Mouse (Mus musculus) B cell, adult (primary cell): ENCODE results near the gene Hist1h4h. TPM values are rescaled to one million over a fixed set of nuclear protein-coding genes. Genes with fewer than 3 reads are reported as not detected.

Source experiments
- total RNA-seq: library from RNA; stranded (reverse); gene quantifications from 4 replicates; pipeline ENCODE4 v1.2.4, GENCODE M21; 2023; ENCODE audit not compliant: inconsistent age

Gene Hist1h4h
- total RNA-seq, 1 experiment from 2014 or later = 421 TPM

Other genes starting within 250 kb of the Hist1h4h start
- gene Zfp322a, start 161.8 kb upstream of the Hist1h4h start, total RNA-seq = 16.9 to 17.9 TPM (median 17.5 TPM) in 4 replicates
- gene Abt1, start 107.2 kb upstream of the Hist1h4h start, total RNA-seq = 17.4 to 19.6 TPM (median 18.5 TPM) in 4 replicates
- gene Btn1a1, start 65.1 kb upstream of the Hist1h4h start, total RNA-seq = not detected in 4 replicates
- gene Btn2a2, start 42.2 kb upstream of the Hist1h4h start, total RNA-seq = 0.61 to 1.7 TPM (median 1.6 TPM) in 3 of 4 replicates, not detected in the other
- 18.4 to 42.2 TPM (median 32.0 TPM) in 4 replicates for gene Hist1h2af, start 2.9 kb downstream of the Hist1h4h start, total RNA-seq
- 5.1 to 15.0 TPM (median 8.0 TPM) in 4 replicates for gene Hist1h3g, start 4.4 kb downstream of the Hist1h4h start, total RNA-seq
- 11.3 to 16.6 TPM (median 13.7 TPM) in 4 replicates for gene Hist1h2bh, start 12.3 kb downstream of the Hist1h4h start, total RNA-seq
- gene Hist1h3f, start 13.0 kb downstream of the Hist1h4h start, total RNA-seq = 123 to 144 TPM (median 124 TPM) in 4 replicates
- 90.4 to 98.1 TPM (median 92.8 TPM) in 4 replicates for gene Hist1h4f, start 20.6 kb downstream of the Hist1h4h start, total RNA-seq
- gene Hist1h1d, start 22.2 kb downstream of the Hist1h4h start, total RNA-seq = 25.4 to 29.9 TPM (median 27.1 TPM) in 4 replicates
- 304 to 393 TPM (median 327 TPM) in 4 replicates for gene Hist1h3e, start 31.3 kb downstream of the Hist1h4h start, total RNA-seq
- 14.4 to 36.0 TPM (median 25.7 TPM) in 4 replicates for gene Hist1h2ae, start 40.2 kb downstream of the Hist1h4h start, total RNA-seq
- 482 to 521 TPM (median 495 TPM) in 4 replicates for gene Hist1h2bg, start 40.3 kb downstream of the Hist1h4h start, total RNA-seq
- 216 to 268 TPM (median 252 TPM) in 4 replicates for gene Hist1h2bf, start 43.1 kb downstream of the Hist1h4h start, total RNA-seq
- 41.9 to 71.0 TPM (median 49.4 TPM) in 4 replicates for gene Hist1h2ad, start 43.3 kb downstream of the Hist1h4h start, total RNA-seq
- 32.2 to 49.8 TPM (median 35.5 TPM) in 4 replicates for gene Hist1h3d, start 44.7 kb downstream of the Hist1h4h start, total RNA-seq
- 154 to 204 TPM (median 177 TPM) in 4 replicates for gene Hist1h4d, start 50.5 kb downstream of the Hist1h4h start, total RNA-seq
- gene Hist1h2be, start 90.1 kb downstream of the Hist1h4h start, total RNA-seq = 30.3 to 38.2 TPM (median 33.1 TPM) in 4 replicates
- 319 to 416 TPM (median 354 TPM) in 4 replicates for gene Hist1h1e, start 91.5 kb downstream of the Hist1h4h start, total RNA-seq
- 10.0 to 14.4 TPM (median 11.1 TPM) in 4 replicates for gene Hist1h2ac, start 152.9 kb downstream of the Hist1h4h start, total RNA-seq
- gene Hist1h2bc, start 153.1 kb downstream of the Hist1h4h start, total RNA-seq = 19.7 to 31.0 TPM (median 21.7 TPM) in 4 replicates
- gene Hist1h1t, start 164.8 kb downstream of the Hist1h4h start, total RNA-seq = 0.77 to 1.4 TPM (median 1.1 TPM) in 3 of 4 replicates, not detected in the other
- gene Hist1h4c, start 167.4 kb downstream of the Hist1h4h start, total RNA-seq = 186 to 254 TPM (median 213 TPM) in 4 replicates
- 0.69 to 2.2 TPM (median 1.4 TPM) in 4 replicates for gene Hfe, start 179.8 kb downstream of the Hist1h4h start, total RNA-seq
- 908 to 1,217 TPM (median 961 TPM) in 4 replicates for gene Hist1h1c, start 207.8 kb downstream of the Hist1h4h start, total RNA-seq
- gene Hist1h3c, start 214.6 kb downstream of the Hist1h4h start, total RNA-seq = 12.3 to 17.5 TPM (median 15.7 TPM) in 4 replicates
- 71.4 to 93.9 TPM (median 80.8 TPM) in 4 replicates for gene Hist1h2bb, start 215.7 kb downstream of the Hist1h4h start, total RNA-seq
- gene Hist1h2ab, start 220.1 kb downstream of the Hist1h4h start, total RNA-seq = 70.2 to 102 TPM (median 85.3 TPM) in 4 replicates
- gene Hist1h3b, start 221.2 kb downstream of the Hist1h4h start, total RNA-seq = 58.2 to 88.1 TPM (median 67.4 TPM) in 4 replicates
- 102 to 129 TPM (median 105 TPM) in 4 replicates for gene Hist1h4b, start 226.0 kb downstream of the Hist1h4h start, total RNA-seq
- gene Hist1h4a, start 230.2 kb downstream of the Hist1h4h start, total RNA-seq = 166 to 182 TPM (median 176 TPM) in 4 replicates
- 384 to 431 TPM (median 397 TPM) in 4 replicates for gene Hist1h3a, start 231.3 kb downstream of the Hist1h4h start, total RNA-seq
- gene Hist1h1a, start 232.6 kb downstream of the Hist1h4h start, total RNA-seq = 34.9 to 57.5 TPM (median 37.6 TPM) in 4 replicates
- not detected in 4 replicates for gene Trim38, start 238.9 kb downstream of the Hist1h4h start, total RNA-seq